Mouse (Mus musculus) adrenal gland, postnatal 36 days (tissue): ENCODE data around the gene Gm37240. TPM values are rescaled to one million over a fixed set of nuclear protein-coding genes. Genes with fewer than 3 reads are reported as not detected.
A peak's percentile ranks its signal among the peaks of the same experiment; 100 is the strongest.

Experiments used
- DNase-seq, 2 experiments: peaks; one replicate each; pipeline ENCODE4 v3.0.0; 2021; ENCODE audit warnings: mixed read lengths in 1 of 2
- total RNA-seq, 2 experiments: library from RNA; stranded (reverse); gene quantifications; 2 replicates each; pipeline ENCODE4 v1.2.3; 2021

The Gm37240 gene
- total RNA-seq, 2 experiments from 2014 or later: 2.5 to 4.5 TPM

GRCm38 (mm10) chr3:85339269-85339820 is 548.0 kb downstream of the Gm37240 start:
- DNase-seq: no peak

GRCm38 (mm10) chr3:85338755-85339095 is 548.6 kb downstream of the Gm37240 start:
- DNase-seq: no peak

DNA sequence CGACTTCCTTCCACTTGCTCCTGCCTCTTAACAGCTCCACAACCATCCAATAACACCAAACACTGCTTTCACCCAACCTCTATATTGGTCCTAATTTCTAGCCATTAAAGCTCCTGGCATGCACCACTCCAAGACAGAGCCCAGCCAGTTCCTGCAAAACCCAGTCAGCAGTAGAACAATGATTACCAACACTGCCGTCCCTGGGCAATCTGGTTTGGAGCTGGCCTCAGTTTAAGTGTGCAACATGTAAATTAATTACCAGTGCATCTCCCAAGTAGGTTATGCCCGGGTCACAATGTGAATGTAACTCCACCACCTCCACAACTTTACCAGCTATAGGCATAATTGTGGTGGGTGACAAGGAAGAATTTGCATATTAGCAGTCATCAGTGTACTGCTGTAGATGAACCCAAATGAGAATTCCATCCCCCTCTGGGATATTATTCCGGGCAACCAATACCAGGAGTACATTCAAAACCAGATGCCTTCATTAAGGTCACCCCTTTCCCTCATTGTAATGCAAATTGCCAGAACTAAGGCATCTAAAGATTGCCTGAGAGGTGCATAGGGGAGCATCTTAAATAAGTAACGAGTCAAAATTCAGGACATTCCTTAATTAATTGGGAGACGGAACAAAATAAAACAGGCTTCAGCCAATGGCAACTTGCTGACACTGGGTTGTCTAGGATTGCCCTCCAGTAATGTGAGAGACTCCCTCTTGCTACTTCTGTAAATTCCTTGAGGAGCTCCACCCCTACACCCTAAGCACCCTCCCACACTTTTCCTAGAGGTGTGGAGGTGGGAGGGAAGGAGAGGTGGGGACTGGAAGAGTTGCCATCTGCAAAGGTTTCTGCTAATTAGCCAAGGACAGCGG is 549.2 kb downstream of the Gm37240 start:
- DNase-seq: no peak

- DNase-seq: peak in 1 of 2 experiments; percentile 5
Observed at GRCm38 (mm10) chr3:85335517-85335916, 551.8 kb downstream of the Gm37240 start.

- peak; percentile 25 to 35 for DNase-seq
Observed at GRCm38 (mm10) chr3:85332276-85332675, 555.0 kb downstream of the Gm37240 start.

GRCm38 (mm10) chr3:85318256-85318655 is 569.1 kb downstream of the Gm37240 start:
- DNase-seq: no peak

DNA sequence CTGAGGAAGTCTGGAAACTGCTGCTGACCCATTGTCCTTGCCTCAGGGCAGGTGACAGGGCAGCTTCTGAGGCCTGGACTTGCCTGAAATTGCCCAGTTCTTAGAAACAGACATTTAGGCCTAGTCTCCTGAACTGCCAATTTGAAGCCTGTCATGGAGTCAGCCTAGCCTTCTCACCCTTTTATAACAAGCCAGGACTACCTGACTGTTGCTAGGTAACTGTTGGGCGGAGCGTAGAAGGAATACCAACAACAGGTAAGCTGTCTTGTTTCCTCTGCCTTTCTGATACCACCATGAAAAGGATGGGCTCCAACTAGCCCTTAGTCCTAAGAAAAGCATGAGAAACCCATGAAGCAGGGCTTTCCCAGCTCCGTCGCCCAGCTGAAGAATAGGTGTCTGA is 570.0 kb downstream of the Gm37240 start:
- DNase-seq: no peak

GRCm38 (mm10) chr3:85314961-85315360 is 572.4 kb downstream of the Gm37240 start:
- DNase-seq: no peak

DNA sequence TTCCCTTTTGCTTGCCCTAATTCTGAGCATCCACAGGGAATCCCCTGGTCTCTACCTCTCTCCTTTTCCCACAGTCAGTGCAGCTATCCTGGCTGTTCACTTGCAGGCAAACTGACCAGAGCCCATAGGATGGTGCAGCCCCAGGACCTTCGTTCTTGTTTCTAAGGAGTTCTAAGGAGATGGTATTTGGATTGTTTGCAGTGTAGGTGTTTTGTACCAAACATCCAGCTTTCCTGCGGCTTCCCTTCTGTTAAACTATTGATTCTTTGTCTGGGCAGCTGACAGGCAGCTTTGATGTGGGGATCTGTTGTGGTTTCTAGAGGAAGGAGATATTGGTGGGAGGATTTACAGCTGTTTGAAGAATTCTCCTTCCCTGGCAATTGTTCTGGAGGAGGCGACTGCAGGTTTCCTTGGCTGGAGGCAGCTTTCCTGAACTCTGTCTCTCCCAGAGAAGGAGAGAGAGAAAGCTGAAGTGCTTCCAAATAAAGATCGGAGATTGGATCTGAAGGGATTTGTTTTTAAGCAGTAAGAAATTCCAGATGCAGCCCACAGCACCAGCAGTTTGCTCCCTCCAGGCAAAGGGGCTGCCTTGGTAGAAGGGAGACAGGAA is 573.6 kb downstream of the Gm37240 start:
- DNase-seq: no peak

GRCm38 (mm10) chr3:85311176-85311575 is 576.1 kb downstream of the Gm37240 start:
- DNase-seq: no peak

- no peak for DNase-seq
Observed at GRCm38 (mm10) chr3:85310401-85310989, 576.8 kb downstream of the Gm37240 start.

GRCm38 (mm10) chr3:85309168-85309567 is 578.1 kb downstream of the Gm37240 start:
- no peak for DNase-seq

GRCm38 (mm10) chr3:85308706-85309105 is 578.6 kb downstream of the Gm37240 start:
- DNase-seq: no peak

- no peak for DNase-seq
Observed at GRCm38 (mm10) chr3:85301851-85302250, 585.5 kb downstream of the Gm37240 start.

- peak; percentile 7 to 20 for DNase-seq
Observed at GRCm38 (mm10) chr3:85301336-85301735, 586.0 kb downstream of the Gm37240 start.

GRCm38 (mm10) chr3:85299649-85300550 is 587.4 kb downstream of the Gm37240 start:
- DNase-seq: no peak

GRCm38 (mm10) chr3:85295229-85295628 is 592.1 kb downstream of the Gm37240 start:
- no peak for DNase-seq

DNA sequence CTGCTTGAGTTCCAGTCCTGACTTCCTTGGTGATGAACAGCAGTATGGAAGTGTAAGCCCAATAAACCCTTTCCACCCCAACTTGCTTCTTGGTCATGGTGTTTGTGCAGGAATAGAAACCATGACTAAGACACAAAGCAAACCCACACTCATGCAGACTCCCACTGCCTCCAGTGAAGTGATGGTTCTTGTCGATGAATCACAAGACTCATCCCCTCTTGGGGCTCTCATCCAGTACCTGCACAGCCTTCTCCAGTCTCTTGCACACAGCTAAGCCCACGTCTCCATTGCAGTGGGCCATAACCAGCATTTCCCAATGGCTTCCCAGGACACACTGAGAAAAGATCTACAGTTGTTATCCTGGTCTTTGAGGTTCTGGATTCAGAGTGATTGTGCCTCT is 599.7 kb downstream of the Gm37240 start:
- DNase-seq: no peak

GRCm38 (mm10) chr3:85284483-85284882 is 602.8 kb downstream of the Gm37240 start:
- no peak for DNase-seq

- DNase-seq: no peak
Observed at GRCm38 (mm10) chr3:85282816-85283215, 604.5 kb downstream of the Gm37240 start.

- peak; percentile 26 to 56 for DNase-seq
Observed at GRCm38 (mm10) chr3:85275075-85275474, 612.2 kb downstream of the Gm37240 start.

DNA sequence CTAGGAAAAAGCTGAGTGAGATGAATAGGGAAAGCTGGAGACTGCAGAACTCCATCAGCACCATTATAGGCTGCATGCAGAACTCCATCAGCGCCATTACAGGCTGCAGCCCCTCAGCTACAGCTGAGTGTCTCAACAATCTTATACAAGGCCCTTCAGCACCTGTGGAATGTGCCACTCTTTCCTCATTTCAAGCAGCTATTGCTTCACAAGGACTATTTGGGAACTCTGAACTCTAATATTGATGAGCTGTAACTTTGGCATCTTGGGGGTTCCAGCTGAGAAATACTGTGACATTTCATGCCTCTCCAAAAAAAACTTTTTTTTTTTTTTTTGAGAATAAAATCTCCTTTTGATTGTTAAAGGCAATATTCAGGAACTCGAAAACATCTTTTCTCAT is 615.8 kb downstream of the Gm37240 start:
- DNase-seq: no peak
